Mouse (Mus musculus) intestine, postnatal 0 days (tissue): Measurements from ENCODE around the gene Sos2. TPM values are rescaled to one million over a fixed set of nuclear protein-coding genes. Genes with fewer than 3 reads are reported as not detected.

Experiments
- ATAC-seq: fragments of 200-750 bp; cut with Nextera tagmentation; 2 replicates; pipeline ENCODE4 v1.8.0; 2017; ENCODE audit warnings: mild to moderate bottlenecking, moderate TSS enrichment, moderate library complexity
- H3K27ac ChIP-seq: fragments of 300-500 bp; sonication (generic); 2 replicates; pipeline ENCODE4 v1.5.1; 2014; ENCODE audit warnings: mild to moderate bottlenecking, low read depth, low read length, moderate library complexity
- H3K27me3 ChIP-seq: fragments of 300-500 bp; sonication (generic); replicated peaks from 2 replicates; pipeline ENCODE4 v1.6.1; 2014; ENCODE audit warnings: low read length, mixed read lengths; ENCODE audit not compliant: control insufficient read depth, insufficient read depth
- H3K36me3 ChIP-seq: fragments of 300-500 bp; sonication (generic); 2 replicates; pipeline ENCODE4 v1.6.1; 2014; ENCODE audit warnings: mild to moderate bottlenecking, moderate library complexity; ENCODE audit not compliant: control insufficient read depth, insufficient read depth
- H3K4me1 ChIP-seq: fragments of 300-500 bp; sonication (generic); replicated peaks from 2 replicates; pipeline ENCODE4 v1.6.1; 2014; ENCODE audit warnings: antibody characterized with exemption, low read length, mixed read lengths; ENCODE audit not compliant: control insufficient read depth, insufficient read depth
- H3K4me2 ChIP-seq: fragments of 300-500 bp; sonication (generic); replicated peaks from 2 replicates; pipeline ENCODE4 v1.6.1; 2014; ENCODE audit warnings: low read depth, mild to moderate bottlenecking, moderate library complexity
- H3K4me3 ChIP-seq: fragments of 300-500 bp; sonication (generic); 2 replicates; pipeline ENCODE4 v1.5.1; 2014; ENCODE audit warnings: low read depth, low read length
- H3K9ac ChIP-seq: fragments of 300-500 bp; sonication (generic); 2 replicates; pipeline ENCODE4 v1.6.1; 2014; ENCODE audit warnings: mild to moderate bottlenecking, low read depth, low read length
- H3K9me3 ChIP-seq: fragments of 300-500 bp; sonication (generic); 2 replicates; pipeline ENCODE4 v1.6.1; 2016; ENCODE audit warnings: mixed run types; ENCODE audit not compliant: control insufficient read depth
- CTCF ChIP-seq: sonication (generic); IDR thresholded peaks from 2 replicates; pipeline ENCODE4 v1.5.1; 2016; ENCODE audit warnings: low read depth, mild to moderate bottlenecking, control low read depth, antibody characterized with exemption, moderate library complexity
- WGBS: fragments of 180-500 bp; shearing (Covaris S2); extraction: QIAGEN DNeasy Blood & Tissue Kit; methylation state at CpG from one replicate; pipeline ENCODE4 v1.1.7; 2014; 5-methylcytosine and 5-hydroxymethylcytosine counted together
- polyA plus RNA-seq: library from polyadenylated mRNA; unstranded; fragments of >200 nt; fragmentation: Nextera tagmentation; extraction: Ambion mirVana; gene quantifications from 2 replicates; pipeline ENCODE4 v1.2.1, GENCODE M21; 2015

Sos2 gene
- polyA plus RNA-seq, 1 experiment from 2014 or later, result 9.4 TPM

GRCm38 (mm10) chr12:69556221-69556861 lies 125.3 kb downstream of the Sos2 start:
- no peaks in the 10 kb centered on the region for H3K36me3 ChIP-seq
- 52% methylated on average over 6 of the region's 6 CpGs for WGBS
- peak overlapping the region; percentile 69; the same call in 1 of the 2 replicates for H3K27ac ChIP-seq
- H3K4me1 ChIP-seq, result no peaks in the 10 kb centered on the region
- no peak for TF ChIP-seq CTCF
- H3K27me3 ChIP-seq, result no peaks in the 10 kb centered on the region
- ATAC-seq, result peak; percentile 84
- 0 out of 2 replicates have a peak, but pooled peaks cover 2% of the 10 kb centered on the region for H3K9me3 ChIP-seq
- no peak overlapping the region for H3K4me3 ChIP-seq
- H3K4me2 ChIP-seq, result no peak overlapping the region
- H3K9ac ChIP-seq, result no peak overlapping the region

- H3K4me1 ChIP-seq, result no peaks in the 10 kb centered on the region
- no peaks in the 10 kb centered on the region for H3K27me3 ChIP-seq
- no peak overlapping the region for H3K4me3 ChIP-seq
- TF ChIP-seq CTCF, result no peak
- no peaks in the 10 kb centered on the region for H3K9me3 ChIP-seq
- 79% methylated on average over 13 of the region's 13 CpGs for WGBS
- no peak overlapping the region for H3K4me2 ChIP-seq
- no peaks in the 10 kb centered on the region for H3K36me3 ChIP-seq
- H3K27ac ChIP-seq, result no peak overlapping the region
- H3K9ac ChIP-seq, result no peak overlapping the region
- no peak for ATAC-seq
These were observed 136.0 kb downstream of the Sos2 start for GRCm38 (mm10) chr12:69545456-69546178.

- no peaks in the 10 kb centered on the region for H3K36me3 ChIP-seq
- no peak overlapping the region for H3K4me2 ChIP-seq
- H3K4me1 ChIP-seq, result no peaks in the 10 kb centered on the region
- 90% methylated on average over 6 of the region's 6 CpGs for WGBS
- no peak for ATAC-seq
- no peaks in the 10 kb centered on the region for H3K9me3 ChIP-seq
- TF ChIP-seq CTCF, result no peak
- H3K9ac ChIP-seq, result no peak overlapping the region
- H3K27ac ChIP-seq, result no peak overlapping the region
- H3K27me3 ChIP-seq, result no peaks in the 10 kb centered on the region
- no peak overlapping the region for H3K4me3 ChIP-seq
These were observed 136.7 kb downstream of the Sos2 start for GRCm38 (mm10) chr12:69544994-69545393.

- H3K27me3 ChIP-seq, result no peaks in the 10 kb centered on the region
- 40% methylated on average over 2 of the region's 2 CpGs for WGBS
- H3K36me3 ChIP-seq, result no peaks in the 10 kb centered on the region
- TF ChIP-seq CTCF, result no peak
- no peak overlapping the region for H3K27ac ChIP-seq
- no peaks in the 10 kb centered on the region for H3K4me1 ChIP-seq
- H3K4me2 ChIP-seq, result no peak overlapping the region
- no peak overlapping the region for H3K4me3 ChIP-seq
- H3K9ac ChIP-seq, result no peak overlapping the region
- no peak for ATAC-seq
- H3K9me3 ChIP-seq, result no peaks in the 10 kb centered on the region
These were observed 137.1 kb downstream of the Sos2 start for GRCm38 (mm10) chr12:69544562-69544961.

GRCm38 (mm10) chr12:69542376-69542775 lies 139.3 kb downstream of the Sos2 start:
- no peak overlapping the region for H3K9ac ChIP-seq
- H3K27me3 ChIP-seq, result no peaks in the 10 kb centered on the region
- no peak for ATAC-seq
- H3K4me2 ChIP-seq, result no peak overlapping the region
- 95% methylated on average over 8 of the region's 8 CpGs for WGBS
- H3K4me3 ChIP-seq, result no peak overlapping the region
- no peaks in the 10 kb centered on the region for H3K36me3 ChIP-seq
- H3K9me3 ChIP-seq, result no peaks in the 10 kb centered on the region
- no peak overlapping the region for H3K27ac ChIP-seq
- peaks cover 9% of the 10 kb centered on the region; the same call in 1 of the 2 replicates for H3K4me1 ChIP-seq
- no peak for TF ChIP-seq CTCF

GRCm38 (mm10) chr12:69541663-69542062 lies 140.0 kb downstream of the Sos2 start:
- TF ChIP-seq CTCF, result no peak
- Histone ChIP-seq H3K27me3 (no peaks in the 10 kb centered on the region), H3K4me3 (no peak overlapping the region), H3K36me3 (no peaks in the 10 kb centered on the region), H3K4me2 (no peak overlapping the region), H3K9ac (no peak overlapping the region), H3K4me1 (peaks cover 9% of the 10 kb centered on the region; the same call in 1 of the 2 replicates), H3K27ac (no peak overlapping the region), H3K9me3 (no peaks in the 10 kb centered on the region)
- no peak for ATAC-seq
- WGBS, result 72% methylated on average over 8 of the region's 8 CpGs
